Mouse (Mus musculus): ENCODE data around the gene Med25. TPM values are rescaled to one million over a fixed set of nuclear protein-coding genes. Genes with fewer than 3 reads are reported as not detected.

The Med25 gene
- polyA plus RNA-seq, 1 experiment from 2014 or later, result 93.1 TPM

DNA sequence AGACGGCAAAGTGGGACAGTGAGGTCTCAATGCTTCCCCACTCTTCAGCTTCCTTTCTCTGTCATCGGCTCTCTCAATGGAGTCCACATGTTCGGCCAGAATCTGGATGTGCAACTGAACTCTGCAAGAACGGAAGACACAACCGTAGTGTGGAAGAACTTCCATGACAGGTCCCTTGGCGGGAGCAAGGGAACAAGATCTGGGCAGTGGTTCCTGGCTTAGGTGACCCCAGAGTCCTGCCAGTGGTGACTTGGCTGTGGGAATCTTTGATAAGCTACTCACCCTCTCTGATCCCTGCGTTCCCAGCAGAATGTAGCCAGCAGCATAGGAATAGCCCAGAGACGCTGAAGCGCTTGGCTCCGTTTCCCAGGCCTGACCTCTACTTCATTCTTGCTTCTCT is 4.0 kb upstream of the Med25 start:
- Histone ChIP-seq H3K27ac (ENCODE audit: low read depth, low read length) (peak overlapping the region; percentile 83), H3K9me3 (ENCODE audit: control insufficient read depth, low read length) (no peaks in the 10 kb centered on the region), H3K9ac (ENCODE audit: low read length) (peak overlapping the region; percentile 76), H3K4me3 (ENCODE audit: low read depth, low read length) (peak overlapping the region; percentile 64), H3K4me1 (ENCODE audit: control insufficient read depth, insufficient read depth, low read length) (peaks cover 18% of the 10 kb centered on the region), H3K27me3 (ENCODE audit: control insufficient read depth, insufficient read depth, low read length) (no peaks in the 10 kb centered on the region), H3K36me3 (ENCODE audit: control insufficient read depth, insufficient read depth, low read length) (peaks cover 7% of the 10 kb centered on the region), H3K4me2 (ENCODE audit: low read depth) (peak overlapping the region; percentile 87)
- WGBS, result 44% methylated on average over 10 of the region's 10 CpGs
- ATAC-seq (ENCODE audit: insufficient read depth, low FRiP score, low TSS enrichment) (no peak), DNase-seq (ENCODE audit: low spot score) (no peak)

DNA sequence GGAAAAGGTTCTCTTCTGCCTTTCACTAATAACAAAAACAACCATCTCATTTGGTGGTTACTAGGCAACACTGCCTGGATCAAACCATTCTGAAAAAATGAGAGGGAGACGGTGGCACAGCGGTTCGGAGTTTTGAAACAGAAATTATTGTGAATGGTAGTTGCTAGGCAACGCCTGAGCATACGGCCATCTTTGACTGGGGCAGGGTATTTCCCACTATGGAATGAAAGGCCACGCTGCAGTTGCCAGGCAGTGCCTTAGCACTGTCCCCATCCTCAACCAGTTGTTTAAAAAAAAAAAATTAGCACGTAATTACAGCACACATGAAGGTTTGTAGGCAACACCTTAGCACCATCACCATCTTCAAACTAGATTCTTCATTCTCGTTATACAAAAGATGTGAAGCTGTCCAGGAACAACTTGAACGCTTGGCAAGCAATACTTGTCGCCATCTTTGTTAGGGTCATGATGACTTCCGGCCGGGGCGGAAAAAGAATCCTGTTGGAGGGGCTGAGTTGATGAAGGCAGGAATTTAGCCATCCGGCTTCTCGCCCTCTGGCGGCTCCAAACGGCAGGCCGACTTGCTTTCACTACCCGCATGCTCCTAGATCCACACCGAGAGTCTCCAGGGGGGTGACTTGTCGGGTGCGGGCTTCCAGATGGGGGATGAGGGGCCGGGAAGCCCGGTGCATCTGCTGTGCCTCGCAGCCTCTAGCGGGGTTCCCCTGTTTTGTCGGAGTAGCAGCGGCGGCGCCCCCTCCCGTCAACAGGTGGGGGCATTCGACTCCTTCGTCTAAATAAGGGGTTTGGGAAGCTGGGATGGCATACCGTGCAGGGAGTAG is 3.3 kb upstream of the Med25 start, which contains the start of gene Fuz:
TSS of gene Fuz (plus strand) at position 487 of the 842 bp plus-strand sequence.
- ATAC-seq (ENCODE audit: insufficient read depth, low FRiP score, low TSS enrichment), result peak; percentile 71

DNA sequence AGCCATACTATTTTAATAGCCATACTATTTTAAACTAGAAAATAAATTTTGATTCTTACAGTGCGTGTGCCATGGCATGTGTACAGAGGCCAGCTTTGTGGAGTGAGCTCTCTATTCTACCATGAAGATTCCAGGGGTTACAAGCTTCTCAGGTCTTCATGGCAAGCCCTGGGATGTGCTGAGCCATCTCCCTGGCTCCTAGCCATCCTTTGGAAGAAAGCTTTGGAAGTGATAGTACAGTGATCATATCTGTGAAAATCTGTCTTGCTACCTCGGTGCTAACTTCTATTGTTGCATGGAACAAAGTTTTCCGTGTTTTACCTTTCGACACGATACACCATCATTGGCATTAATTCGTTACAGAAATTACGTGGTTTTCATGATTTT is 2.7 kb upstream of the Med25 start:
- no peak for ATAC-seq (ENCODE audit: insufficient read depth, low FRiP score, low TSS enrichment)
- WGBS, result 55% methylated on average over 7 of the region's 7 CpGs
- DNase-seq (ENCODE audit: low spot score), result no peak
- H3K4me2 ChIP-seq (ENCODE audit: low read depth), result peak overlapping the region; percentile 87
- peaks cover 7% of the 10 kb centered on the region for H3K36me3 ChIP-seq (ENCODE audit: control insufficient read depth, insufficient read depth, low read length)
- H3K4me1 ChIP-seq (ENCODE audit: control insufficient read depth, insufficient read depth, low read length), result peaks cover 25% of the 10 kb centered on the region
- H3K4me3 ChIP-seq (ENCODE audit: low read depth, low read length), result peak overlapping the region; percentile 64
- H3K9me3 ChIP-seq (ENCODE audit: control insufficient read depth, low read length), result no peaks in the 10 kb centered on the region
- H3K27me3 ChIP-seq (ENCODE audit: control insufficient read depth, insufficient read depth, low read length), result no peaks in the 10 kb centered on the region
- H3K27ac ChIP-seq (ENCODE audit: low read depth, low read length), result peak overlapping the region; percentile 83
- no peak overlapping the region for H3K9ac ChIP-seq (ENCODE audit: low read length)

More for the DNA sequence above, 3.3 kb upstream of the Med25 start, which contains the start of gene Fuz:
- H3K9me3 ChIP-seq (ENCODE audit: control insufficient read depth, low read length), result no peaks in the 10 kb centered on the region
- peak within 1 kb of the TSS; percentile 64 for H3K4me3 ChIP-seq (ENCODE audit: low read depth, low read length)
- peaks cover 7% of the 10 kb centered on the region for H3K36me3 ChIP-seq (ENCODE audit: control insufficient read depth, insufficient read depth, low read length)
- peak within 1 kb of the TSS; percentile 87 for H3K4me2 ChIP-seq (ENCODE audit: low read depth)
- H3K9ac ChIP-seq (ENCODE audit: low read length), result peak within 1 kb of the TSS; percentile 76
- H3K27me3 ChIP-seq (ENCODE audit: control insufficient read depth, insufficient read depth, low read length), result no peaks in the 10 kb centered on the region
- DNase-seq (ENCODE audit: low spot score), result peak; percentile 91
- peak within 1 kb of the TSS; percentile 83 for H3K27ac ChIP-seq (ENCODE audit: low read depth, low read length)
- peaks cover 23% of the 10 kb centered on the region for H3K4me1 ChIP-seq (ENCODE audit: control insufficient read depth, insufficient read depth, low read length)
- WGBS, result 1% methylated on average over 34 of the region's 34 CpGs

DNA sequence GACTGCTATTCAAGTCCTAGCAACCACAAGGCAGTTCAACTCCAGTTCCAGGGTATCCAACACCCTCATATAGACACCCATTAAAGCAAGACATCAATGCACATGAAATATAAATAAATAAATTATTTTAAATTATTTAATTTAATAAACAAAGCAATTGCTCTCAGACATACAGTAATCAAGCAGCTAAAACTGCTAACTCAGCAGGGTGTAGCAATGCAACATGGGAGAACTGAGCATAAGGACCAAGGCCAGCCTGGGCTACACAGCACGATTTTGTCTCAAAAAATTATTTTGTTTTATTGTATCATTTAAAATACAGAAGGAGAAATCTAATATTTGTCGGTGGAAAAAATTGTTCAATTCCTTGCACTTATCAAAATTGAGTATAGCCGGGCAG is 1.7 kb upstream of the Med25 start:
- H3K9ac ChIP-seq (ENCODE audit: low read length), result no peak overlapping the region
- no peak for DNase-seq (ENCODE audit: low spot score)
- H3K27ac ChIP-seq (ENCODE audit: low read depth, low read length), result no peak overlapping the region
- peaks cover 2% of the 10 kb centered on the region; the same call in 1 of the 2 replicates for H3K36me3 ChIP-seq (ENCODE audit: control insufficient read depth, insufficient read depth, low read length)
- 93% methylated on average over 3 of the region's 3 CpGs for WGBS
- H3K4me2 ChIP-seq (ENCODE audit: low read depth), result no peak overlapping the region
- no peak for ATAC-seq (ENCODE audit: insufficient read depth, low FRiP score, low TSS enrichment)
- no peaks in the 10 kb centered on the region for H3K27me3 ChIP-seq (ENCODE audit: control insufficient read depth, insufficient read depth, low read length)
- peaks cover 25% of the 10 kb centered on the region for H3K4me1 ChIP-seq (ENCODE audit: control insufficient read depth, insufficient read depth, low read length)
- H3K9me3 ChIP-seq (ENCODE audit: control insufficient read depth, low read length), result no peaks in the 10 kb centered on the region
- H3K4me3 ChIP-seq (ENCODE audit: low read depth, low read length), result no peak overlapping the region

DNA sequence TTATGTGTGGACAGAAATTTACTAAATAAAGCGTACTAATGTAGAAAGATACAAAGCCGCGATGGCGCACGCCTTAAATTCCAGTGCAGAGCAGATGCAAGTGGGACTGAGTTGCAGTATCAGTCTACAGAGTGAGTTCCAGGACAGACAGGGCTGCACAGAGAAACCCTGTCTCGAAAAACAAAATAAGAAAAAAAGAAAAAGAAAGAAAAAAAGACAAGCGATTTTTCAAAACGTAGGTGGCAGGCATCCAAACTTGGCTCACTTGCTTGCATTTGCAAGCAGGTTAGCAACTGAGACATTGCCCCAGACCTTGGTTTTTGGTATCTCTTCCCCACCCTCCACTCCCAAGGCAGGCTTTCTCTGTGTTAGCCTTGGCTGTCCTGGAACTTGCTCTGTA is 685 bp upstream of the Med25 start:
- Histone ChIP-seq H3K27ac (ENCODE audit: low read depth, low read length) (peak overlapping the region; percentile 75), H3K36me3 (ENCODE audit: control insufficient read depth, insufficient read depth, low read length) (peaks cover 8% of the 10 kb centered on the region; the same call in 1 of the 2 replicates), H3K9ac (ENCODE audit: low read length) (no peak overlapping the region), H3K4me3 (ENCODE audit: low read depth, low read length) (no peak overlapping the region), H3K9me3 (ENCODE audit: control insufficient read depth, low read length) (no peaks in the 10 kb centered on the region), H3K4me1 (ENCODE audit: control insufficient read depth, insufficient read depth, low read length) (peaks cover 25% of the 10 kb centered on the region), H3K4me2 (ENCODE audit: low read depth) (peak overlapping the region; percentile 25; the same call in 1 of the 2 replicates), H3K27me3 (ENCODE audit: control insufficient read depth, insufficient read depth, low read length) (no peaks in the 10 kb centered on the region)
- DNase-seq (ENCODE audit: low spot score), result no peak
- no peak for ATAC-seq (ENCODE audit: insufficient read depth, low FRiP score, low TSS enrichment)
- 27% methylated on average over 8 of the region's 8 CpGs for WGBS

DNA sequence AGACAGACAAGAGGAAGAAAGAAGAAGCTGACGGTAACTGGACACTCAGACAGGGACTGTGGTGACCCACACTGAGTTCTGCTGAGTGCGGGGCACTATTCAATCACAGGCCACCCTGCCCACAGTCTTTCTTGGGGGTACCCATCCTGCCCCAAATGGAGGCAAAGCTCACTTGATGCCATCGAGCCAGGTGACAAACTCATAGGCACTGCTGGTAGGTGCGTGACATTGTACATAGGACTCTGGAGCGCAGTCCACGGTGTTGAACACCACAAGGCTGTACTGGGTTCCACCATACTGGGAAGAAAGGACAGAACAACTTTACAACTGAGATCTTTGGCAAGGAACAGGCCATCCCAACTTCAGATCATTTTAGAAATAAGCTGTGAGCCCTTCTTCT is 901 bp downstream of the Med25 start:
- peaks cover 6% of the 10 kb centered on the region; the same call in 1 of the 2 replicates for H3K36me3 ChIP-seq (ENCODE audit: control insufficient read depth, insufficient read depth, low read length)
- H3K4me1 ChIP-seq (ENCODE audit: control insufficient read depth, insufficient read depth, low read length), result peaks cover 17% of the 10 kb centered on the region
- H3K9me3 ChIP-seq (ENCODE audit: control insufficient read depth, low read length), result no peaks in the 10 kb centered on the region
- 27% methylated on average over 6 of the region's 6 CpGs for WGBS
- DNase-seq (ENCODE audit: low spot score), result no peak
- no peak for ATAC-seq (ENCODE audit: insufficient read depth, low FRiP score, low TSS enrichment)
- H3K4me3 ChIP-seq (ENCODE audit: low read depth, low read length), result peak overlapping the region; percentile 81
- no peaks in the 10 kb centered on the region for H3K27me3 ChIP-seq (ENCODE audit: control insufficient read depth, insufficient read depth, low read length)
- peak overlapping the region; percentile 75 for H3K4me2 ChIP-seq (ENCODE audit: low read depth)
- peak overlapping the region; percentile 88 for H3K9ac ChIP-seq (ENCODE audit: low read length)
- H3K27ac ChIP-seq (ENCODE audit: low read depth, low read length), result no peak overlapping the region; the same call in 1 of the 2 replicates

DNA sequence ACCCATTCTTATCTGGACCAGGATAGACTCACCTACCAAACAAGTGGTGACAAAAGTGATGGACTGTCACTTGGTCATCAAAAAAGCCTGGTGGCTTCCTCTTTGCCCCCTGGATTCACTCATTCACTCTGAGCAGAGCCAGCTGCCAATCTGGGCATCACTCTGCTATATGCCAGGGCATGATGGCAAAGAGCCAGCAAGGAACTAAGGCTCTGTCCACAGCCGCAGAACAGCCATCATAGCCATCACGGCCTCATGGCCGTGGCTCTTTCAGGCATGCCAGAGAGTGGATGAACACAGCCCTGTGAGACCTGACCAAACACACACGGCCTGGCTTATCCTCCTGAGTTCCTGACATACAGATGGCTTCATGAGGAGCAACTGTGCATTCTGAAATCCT is 1.8 kb downstream of the Med25 start:
- Histone ChIP-seq H3K4me3 (ENCODE audit: low read depth, low read length) (peak overlapping the region; percentile 81; the same call in 1 of the 2 replicates), H3K4me2 (ENCODE audit: low read depth) (peak overlapping the region; percentile 75), H3K36me3 (ENCODE audit: control insufficient read depth, insufficient read depth, low read length) (peaks cover 6% of the 10 kb centered on the region; the same call in 1 of the 2 replicates), H3K27ac (ENCODE audit: low read depth, low read length) (no peak overlapping the region), H3K27me3 (ENCODE audit: control insufficient read depth, insufficient read depth, low read length) (no peaks in the 10 kb centered on the region), H3K9me3 (ENCODE audit: control insufficient read depth, low read length) (no peaks in the 10 kb centered on the region), H3K4me1 (ENCODE audit: control insufficient read depth, insufficient read depth, low read length) (peaks cover 17% of the 10 kb centered on the region), H3K9ac (ENCODE audit: low read length) (0 out of 2 replicates have a peak overlapping the region, but pooled peaks have one; percentile 88)
- 94% methylated on average over 4 of the region's 4 CpGs for WGBS
- DNase-seq (ENCODE audit: low spot score), result no peak
- no peak for ATAC-seq (ENCODE audit: insufficient read depth, low FRiP score, low TSS enrichment)

DNA sequence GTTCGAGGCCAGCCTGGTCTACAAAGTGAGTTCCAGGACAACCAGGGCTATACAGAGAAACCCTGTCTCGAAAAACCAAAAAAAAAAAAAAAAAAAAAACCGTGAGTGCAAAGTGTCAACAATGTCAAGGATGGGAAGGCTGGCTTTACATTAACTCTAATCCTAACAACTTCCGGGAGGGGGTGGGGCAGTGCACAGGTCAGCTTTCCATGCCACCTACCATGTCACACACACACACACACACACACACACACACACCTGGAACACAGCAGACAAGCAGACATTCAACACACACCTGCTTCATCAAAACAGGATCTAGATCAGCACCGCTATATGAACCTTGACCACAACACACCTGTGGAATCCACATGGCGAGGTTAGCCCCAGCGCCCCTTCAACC is 2.3 kb downstream of the Med25 start:
- WGBS, result 88% methylated on average over 6 of the region's 7 CpGs
- no peak overlapping the region for H3K4me3 ChIP-seq (ENCODE audit: low read depth, low read length)
- H3K4me2 ChIP-seq (ENCODE audit: low read depth), result no peak overlapping the region
- H3K27ac ChIP-seq (ENCODE audit: low read depth, low read length), result no peak overlapping the region
- H3K36me3 ChIP-seq (ENCODE audit: control insufficient read depth, insufficient read depth, low read length), result peaks cover 8% of the 10 kb centered on the region
- H3K9me3 ChIP-seq (ENCODE audit: control insufficient read depth, low read length), result no peaks in the 10 kb centered on the region
- no peak overlapping the region for H3K9ac ChIP-seq (ENCODE audit: low read length)
- DNase-seq (ENCODE audit: low spot score), result no peak
- peaks cover 16% of the 10 kb centered on the region for H3K4me1 ChIP-seq (ENCODE audit: control insufficient read depth, insufficient read depth, low read length)
- no peak for ATAC-seq (ENCODE audit: insufficient read depth, low FRiP score, low TSS enrichment)
- no peaks in the 10 kb centered on the region for H3K27me3 ChIP-seq (ENCODE audit: control insufficient read depth, insufficient read depth, low read length)
